Mouse (Mus musculus): ENCODE results near the gene Fancg. TPM values are rescaled to one million over a fixed set of nuclear protein-coding genes. Genes with fewer than 3 reads are reported as not detected.

The Fancg gene
- polyA plus RNA-seq, 1 experiment from 2014 or later: 5.5 TPM

GRCm38 (mm10) chr4:42957306-42957705, 53.0 kb downstream of the Fancg start:
- DNase-seq: no peak
- no peak overlapping the region for H3K27ac ChIP-seq (ENCODE audit: low read depth)
- no peaks in the 10 kb centered on the region for H3K27me3 ChIP-seq (ENCODE audit: insufficient read depth, low read length)
- peaks cover 9% of the 10 kb centered on the region for H3K36me3 ChIP-seq (replicated peaks; ENCODE audit: insufficient read depth, low read length)
- no peaks in the 10 kb centered on the region for H3K4me1 ChIP-seq (ENCODE audit: insufficient read depth)
- H3K4me3 ChIP-seq (ENCODE audit: low read depth, low read length): no peak overlapping the region
- WGBS (ENCODE audit: insufficient replicate concordance): 70% methylated on average over 11 of the region's 11 CpGs
- TF ChIP-seq EP300 (IDR thresholded peaks at IDR 0.05; ENCODE audit: low read depth): no peak
- TF ChIP-seq CTCF (IDR thresholded peaks at IDR 0.05; ENCODE audit: low read depth): no peak
- no peak overlapping the region for H3K4me2 ChIP-seq (ENCODE audit: low read depth, low read length)
- H3K9ac ChIP-seq (replicated peaks): no peak overlapping the region
- ATAC-seq: no peak
- no peaks in the 10 kb centered on the region for H3K9me3 ChIP-seq (ENCODE audit: low read length)

DNA sequence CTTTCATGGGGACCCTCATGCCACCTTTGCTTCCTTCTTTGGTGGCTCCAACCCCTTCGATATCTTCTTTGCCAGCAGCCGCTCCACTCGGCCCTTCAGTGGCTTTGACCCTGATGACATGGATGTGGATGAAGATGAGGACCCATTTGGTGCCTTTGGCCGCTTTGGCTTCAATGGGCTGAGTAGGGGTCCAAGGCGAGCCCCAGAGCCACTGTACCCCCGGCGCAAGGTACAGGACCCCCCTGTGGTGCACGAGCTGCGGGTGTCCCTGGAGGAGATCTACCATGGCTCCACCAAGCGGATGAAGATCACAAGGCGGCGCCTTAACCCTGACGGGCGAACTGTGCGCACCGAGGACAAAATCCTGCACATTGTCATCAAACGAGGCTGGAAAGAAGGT, 53.7 kb downstream of the Fancg start:
- Histone ChIP-seq H3K4me1 (ENCODE audit: insufficient read depth) (no peaks in the 10 kb centered on the region), H3K9me3 (ENCODE audit: low read length) (no peaks in the 10 kb centered on the region), H3K9ac (replicated peaks) (no peak overlapping the region), H3K4me2 (ENCODE audit: low read depth, low read length) (no peak overlapping the region), H3K36me3 (replicated peaks; ENCODE audit: insufficient read depth, low read length) (peaks cover 9% of the 10 kb centered on the region), H3K4me3 (ENCODE audit: low read depth, low read length) (no peak overlapping the region), H3K27me3 (ENCODE audit: insufficient read depth, low read length) (no peaks in the 10 kb centered on the region), H3K27ac (ENCODE audit: low read depth) (no peak overlapping the region)
- TF ChIP-seq CTCF (IDR thresholded peaks at IDR 0.05; ENCODE audit: low read depth): no peak
- TF ChIP-seq EP300 (IDR thresholded peaks at IDR 0.05; ENCODE audit: low read depth): no peak
- ATAC-seq (no peak), DNase-seq (no peak)
- 84% methylated on average over 17 of the region's 17 CpGs for WGBS (ENCODE audit: insufficient replicate concordance)

- ATAC-seq (no peak), DNase-seq (no peak)
- TF ChIP-seq CTCF (IDR thresholded peaks at IDR 0.05; ENCODE audit: low read depth) (no peak), EP300 (IDR thresholded peaks at IDR 0.05; ENCODE audit: low read depth) (no peak)
- no peaks in the 10 kb centered on the region for H3K9me3 ChIP-seq (ENCODE audit: low read length)
- H3K4me1 ChIP-seq (ENCODE audit: insufficient read depth): peaks cover 4% of the 10 kb centered on the region
- H3K9ac ChIP-seq (replicated peaks): no peak overlapping the region
- no peak overlapping the region for H3K27ac ChIP-seq (ENCODE audit: low read depth)
- H3K27me3 ChIP-seq (ENCODE audit: insufficient read depth, low read length): no peaks in the 10 kb centered on the region
- H3K4me3 ChIP-seq (ENCODE audit: low read depth, low read length): no peak overlapping the region
- no peak overlapping the region for H3K4me2 ChIP-seq (ENCODE audit: low read depth, low read length)
- peaks cover 9% of the 10 kb centered on the region for H3K36me3 ChIP-seq (replicated peaks; ENCODE audit: insufficient read depth, low read length)
- WGBS (ENCODE audit: insufficient replicate concordance): 86% methylated on average over 3 of the region's 3 CpGs
Measured at GRCm38 (mm10) chr4:42955200-42955599, 55.1 kb downstream of the Fancg start.

DNA sequence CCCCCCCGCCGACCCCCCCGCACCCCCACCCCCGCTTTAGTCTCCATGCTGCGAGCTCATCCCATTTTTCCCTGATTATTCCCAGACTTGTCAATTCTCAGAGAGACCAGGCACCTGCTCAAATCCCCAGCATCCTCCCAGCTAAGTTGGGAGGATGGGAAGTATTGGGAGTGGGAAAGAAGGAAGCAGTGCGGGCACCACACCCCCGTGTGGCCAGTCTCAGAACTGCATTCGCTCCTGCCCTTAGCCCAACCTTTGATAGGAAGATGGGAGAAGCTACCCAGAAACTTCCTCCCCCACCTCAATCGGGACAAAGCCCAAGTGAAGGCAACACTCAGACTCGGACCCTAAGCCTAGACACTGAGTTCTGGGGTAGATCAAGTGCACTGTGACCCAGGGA, 56.0 kb downstream of the Fancg start:
- WGBS (ENCODE audit: insufficient replicate concordance): 8% methylated on average over 10 of the region's 10 CpGs
- DNase-seq: peak; percentile 76

DNA sequence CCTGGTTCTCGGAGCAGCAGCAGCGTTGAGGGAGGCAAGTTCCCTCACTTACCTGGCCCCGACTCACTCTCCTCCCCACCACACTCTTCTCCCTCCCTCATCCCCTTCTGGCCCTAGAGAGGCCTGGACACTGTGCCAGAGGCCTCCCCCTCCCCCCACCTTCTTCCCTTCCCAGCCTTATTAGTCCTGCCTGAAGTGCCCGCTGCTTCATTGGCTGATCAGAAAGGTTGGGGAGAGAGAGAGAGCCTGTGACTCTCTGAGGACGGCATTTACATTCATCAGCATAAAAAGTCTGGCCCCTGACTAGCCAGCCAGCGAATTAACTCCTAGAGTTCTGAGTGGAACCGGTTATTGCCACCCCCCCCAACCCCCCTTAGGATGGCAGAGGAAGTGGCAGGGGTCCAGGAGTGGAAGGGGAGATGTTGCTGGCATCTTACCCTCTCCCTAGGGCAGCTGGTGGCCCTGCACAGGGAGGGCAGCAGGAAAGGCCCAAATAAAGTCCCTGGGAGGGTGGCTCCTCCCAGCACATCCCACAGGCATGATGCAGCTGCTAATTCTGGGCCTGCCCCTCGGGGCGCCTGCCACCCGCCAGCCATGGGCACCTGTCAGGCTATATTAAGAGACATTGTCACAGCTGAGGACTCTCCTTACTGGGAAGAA, 56.7 kb downstream of the Fancg start:
- Histone ChIP-seq H3K27me3 (ENCODE audit: insufficient read depth, low read length) (peaks cover 3% of the 10 kb centered on the region; the same call in 1 of the 2 replicates), H3K9me3 (ENCODE audit: low read length) (no peaks in the 10 kb centered on the region), H3K36me3 (replicated peaks; ENCODE audit: insufficient read depth, low read length) (peaks cover 9% of the 10 kb centered on the region), H3K27ac (ENCODE audit: low read depth) (no peak overlapping the region), H3K4me3 (ENCODE audit: low read depth, low read length) (no peak overlapping the region), H3K9ac (replicated peaks) (no peak overlapping the region), H3K4me1 (ENCODE audit: insufficient read depth) (peaks cover 10% of the 10 kb centered on the region), H3K4me2 (ENCODE audit: low read depth, low read length) (no peak overlapping the region)
- 57% methylated on average over 9 of the region's 10 CpGs for WGBS (ENCODE audit: insufficient replicate concordance)
- ATAC-seq: no peak
- TF ChIP-seq CTCF (IDR thresholded peaks at IDR 0.05; ENCODE audit: low read depth): no peak
- TF ChIP-seq EP300 (IDR thresholded peaks at IDR 0.05; ENCODE audit: low read depth): no peak
- no peak for DNase-seq

More for the DNA sequence above, 56.0 kb downstream of the Fancg start:
- H3K9ac ChIP-seq (replicated peaks): no peak overlapping the region
- peaks cover 6% of the 10 kb centered on the region for H3K4me1 ChIP-seq (ENCODE audit: insufficient read depth)
- H3K4me2 ChIP-seq (ENCODE audit: low read depth, low read length): no peak overlapping the region
- no peak overlapping the region for H3K4me3 ChIP-seq (ENCODE audit: low read depth, low read length)
- no peaks in the 10 kb centered on the region for H3K9me3 ChIP-seq (ENCODE audit: low read length)
- peaks cover 9% of the 10 kb centered on the region for H3K36me3 ChIP-seq (replicated peaks; ENCODE audit: insufficient read depth, low read length)
- TF ChIP-seq CTCF (IDR thresholded peaks at IDR 0.05; ENCODE audit: low read depth) (peak; percentile 91), EP300 (IDR thresholded peaks at IDR 0.05; ENCODE audit: low read depth) (no peak)
- H3K27me3 ChIP-seq (ENCODE audit: insufficient read depth, low read length): 0 out of 2 replicates have a peak, but pooled peaks cover 2% of the 10 kb centered on the region
- H3K27ac ChIP-seq (ENCODE audit: low read depth): no peak overlapping the region
- ATAC-seq: no peak

DNA sequence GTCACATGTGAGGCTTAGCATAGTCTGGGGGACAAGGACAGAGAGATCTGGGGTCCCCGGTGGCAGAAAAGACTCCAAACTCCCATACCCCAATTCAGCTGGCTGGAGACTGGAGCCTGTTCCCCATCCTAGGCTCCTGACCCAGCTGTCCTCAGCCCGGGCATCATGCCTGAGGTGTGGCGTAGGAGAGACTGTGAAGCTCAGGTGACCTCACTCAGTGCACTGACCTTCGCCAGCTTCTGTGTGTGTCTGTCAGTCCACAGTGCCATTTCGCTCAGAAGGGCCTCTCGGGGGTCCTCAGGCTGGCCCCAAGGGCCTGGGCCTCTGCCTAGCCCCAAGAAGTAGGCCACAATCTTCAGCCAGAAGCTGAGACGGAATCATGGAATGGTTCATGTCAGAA, 57.7 kb downstream of the Fancg start:
- Histone ChIP-seq H3K27me3 (ENCODE audit: insufficient read depth, low read length) (peaks cover 11% of the 10 kb centered on the region), H3K4me1 (ENCODE audit: insufficient read depth) (peaks cover 10% of the 10 kb centered on the region), H3K4me2 (ENCODE audit: low read depth, low read length) (no peak overlapping the region), H3K4me3 (ENCODE audit: low read depth, low read length) (no peak overlapping the region), H3K36me3 (replicated peaks; ENCODE audit: insufficient read depth, low read length) (peaks cover 6% of the 10 kb centered on the region), H3K9me3 (ENCODE audit: low read length) (no peaks in the 10 kb centered on the region), H3K27ac (ENCODE audit: low read depth) (no peak overlapping the region), H3K9ac (replicated peaks) (no peak overlapping the region)
- 83% methylated on average over 7 of the region's 7 CpGs for WGBS (ENCODE audit: insufficient replicate concordance)
- DNase-seq (no peak), ATAC-seq (no peak)
- no peak for TF ChIP-seq EP300 (IDR thresholded peaks at IDR 0.05; ENCODE audit: low read depth)
- no peak for TF ChIP-seq CTCF (IDR thresholded peaks at IDR 0.05; ENCODE audit: low read depth)

Other genes with a start within 250 kb of the Fancg start
- gene Ccl21a, start 236.5 kb downstream of the Fancg start, polyA plus RNA-seq (2015; fragmentation: Nextera tagmentation; extraction: Ambion mirVana): 0.70 and 1.1 TPM in 2 replicates
- 0.04 TPM in 2 replicates for gene Fam205a1, start 156.6 kb downstream of the Fancg start, polyA plus RNA-seq (2015; fragmentation: Nextera tagmentation; extraction: Ambion mirVana)
- gene Gm12394, start 153.7 kb downstream of the Fancg start, polyA plus RNA-seq (2015; fragmentation: Nextera tagmentation; extraction: Ambion mirVana): 0.05 TPM in 1 of 2 replicates, not detected in the other
- 0.22 and 0.39 TPM in 2 replicates for gene Fam205c, start 136.3 kb downstream of the Fancg start, polyA plus RNA-seq (2015; fragmentation: Nextera tagmentation; extraction: Ambion mirVana)
- gene Phf24, start 93.8 kb downstream of the Fancg start, polyA plus RNA-seq (2015; fragmentation: Nextera tagmentation; extraction: Ambion mirVana): 0.11 and 0.12 TPM in 2 replicates
- gene Dnajb5, start 60.7 kb downstream of the Fancg start, polyA plus RNA-seq (2015; fragmentation: Nextera tagmentation; extraction: Ambion mirVana): 0.73 and 1.0 TPM in 2 replicates
- 0.17 TPM in 1 of 2 replicates, not detected in the other for gene 1700022I11Rik, start 40.9 kb downstream of the Fancg start, polyA plus RNA-seq (2015; fragmentation: Nextera tagmentation; extraction: Ambion mirVana)
- gene Vcp, start 10.0 kb downstream of the Fancg start, polyA plus RNA-seq (2015; fragmentation: Nextera tagmentation; extraction: Ambion mirVana): 127 and 145 TPM in 2 replicates
- gene Pigo, start 15.3 kb upstream of the Fancg start, polyA plus RNA-seq (2015; fragmentation: Nextera tagmentation; extraction: Ambion mirVana): 7.6 and 8.3 TPM in 2 replicates
- gene Stoml2, start 21.2 kb upstream of the Fancg start, polyA plus RNA-seq (2015; fragmentation: Nextera tagmentation; extraction: Ambion mirVana): 114 and 116 TPM in 2 replicates
- gene Fam214b, start 35.7 kb upstream of the Fancg start, polyA plus RNA-seq (2015; fragmentation: Nextera tagmentation; extraction: Ambion mirVana): 11.3 and 11.7 TPM in 2 replicates
- gene Unc13b, start 48.4 kb upstream of the Fancg start, polyA plus RNA-seq (2015; fragmentation: Nextera tagmentation; extraction: Ambion mirVana): 0.37 and 0.52 TPM in 2 replicates

All from liver, postnatal 0 days (tissue).